Mouse (Mus musculus) limb, embryonic 14.5 days (tissue): Measurements from ENCODE around the gene Eif4g3. TPM values are rescaled to one million over a fixed set of nuclear protein-coding genes. Genes with fewer than 3 reads are reported as not detected.
A peak's percentile ranks its signal among the peaks of the same experiment; 100 is the strongest.

ENCODE experiments used
- ATAC-seq: fragments of 200-750 bp; cut with Nextera tagmentation; 2 replicates; pipeline ENCODE4 v1.8.0; 2017; ENCODE audit warnings: low read depth, moderate number of reproducible peaks, moderate TSS enrichment; ENCODE audit not compliant: low FRiP score
- DNase-seq: peaks from one replicate; pipeline ENCODE4 v3.0.0-alpha.2; 2015; ENCODE audit warnings: low spot score
- H3K27ac ChIP-seq: fragments of 300-500 bp; sonication (generic); replicated peaks from 2 replicates; pipeline ENCODE4 v1.5.1; 2014; ENCODE audit warnings: low read depth, mild to moderate bottlenecking, low read length, moderate library complexity, mixed read lengths
- H3K27me3 ChIP-seq: fragments of 300-500 bp; sonication (generic); 2 replicates; pipeline ENCODE4 v1.6.1; 2014; ENCODE audit warnings: low read length, mixed read lengths; ENCODE audit not compliant: control insufficient read depth, insufficient read depth
- H3K36me3 ChIP-seq: fragments of 300-500 bp; sonication (generic); 2 replicates; pipeline ENCODE4 v1.6.1; 2014; ENCODE audit warnings: mild to moderate bottlenecking, low read length, moderate library complexity, mixed read lengths; ENCODE audit not compliant: control insufficient read depth, insufficient read depth
- H3K4me1 ChIP-seq: fragments of 300-500 bp; sonication (generic); 2 replicates; pipeline ENCODE4 v1.6.1; 2014; ENCODE audit warnings: antibody characterized with exemption, low read length, mixed read lengths; ENCODE audit not compliant: control insufficient read depth, insufficient read depth
- H3K4me2 ChIP-seq: fragments of 300-500 bp; sonication (generic); replicated peaks from 2 replicates; pipeline ENCODE4 v1.6.1; 2014; ENCODE audit warnings: low read depth, mild to moderate bottlenecking, low read length, moderate library complexity; ENCODE audit not compliant: severe bottlenecking
- H3K4me3 ChIP-seq: fragments of 300-500 bp; sonication (generic); replicated peaks from 2 replicates; pipeline ENCODE4 v1.5.1; 2014; ENCODE audit warnings: low read length
- H3K9ac ChIP-seq: fragments of 300-500 bp; sonication (generic); 2 replicates; pipeline ENCODE4 v1.6.1; 2014; ENCODE audit warnings: mild to moderate bottlenecking, low read depth, low read length, moderate library complexity; ENCODE audit not compliant: severe bottlenecking
- H3K9me3 ChIP-seq: fragments of 300-500 bp; sonication (generic); 2 replicates; pipeline ENCODE4 v1.6.1; 2016; ENCODE audit warnings: low read length; ENCODE audit not compliant: control insufficient read depth
- POLR2A ChIP-seq: fragments of 200-500 bp; IDR thresholded peaks from 2 replicates; pipeline ENCODE4 v1.8.0; 2012; ENCODE audit warnings: inconsistent platforms, mild to moderate bottlenecking, moderate library complexity, borderline replicate concordance; ENCODE audit not compliant: insufficient read depth, insufficient read length; ENCODE audit errors: extremely low read depth
- WGBS: fragments of 180-500 bp; shearing (Covaris S2); extraction: QIAGEN DNeasy Blood & Tissue Kit; methylation state at CpG from one replicate; pipeline ENCODE4 v1.1.7; 2014; 5-methylcytosine and 5-hydroxymethylcytosine counted together
- polyA plus RNA-seq, 2 experiments: library from polyadenylated mRNA; depleted of rRNA in 1 of 2; stranded (reverse) in 1 of 2; unstranded in 1 of 2; fragments of >200 nt; fragmentation: Nextera tagmentation in 1 of 2; extraction: Ambion mirVana in 1 of 2; gene quantifications; 2 replicates each; pipeline versions ENCODE4 v1.2.1 to v1.2.3; 2012 to 2014

Gene Eif4g3
- polyA plus RNA-seq, 2 experiments = 38.7 to 106 TPM

DNA sequence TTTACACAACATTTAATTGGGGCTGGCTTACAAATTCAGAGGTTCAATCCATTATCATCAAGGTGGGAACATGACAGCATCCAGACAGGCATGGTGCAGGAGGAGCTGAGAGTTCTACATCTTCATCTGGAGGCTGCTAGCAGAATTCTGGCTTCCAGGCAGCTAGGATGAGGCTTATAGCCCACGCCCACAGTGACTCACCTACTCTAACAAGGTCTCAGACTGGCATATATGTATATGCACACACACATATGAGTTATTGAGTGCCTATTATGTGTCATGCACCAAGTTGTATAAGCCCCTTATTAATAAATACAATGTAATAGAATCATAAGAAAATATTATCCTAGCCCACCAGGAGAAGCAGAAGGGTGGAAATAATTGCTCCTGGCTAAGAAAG is 10.0 kb upstream of the Eif4g3 start:
- WGBS = 70% methylated on average over 1 of the region's 1 CpGs
- Histone ChIP-seq H3K4me2 (no peak overlapping the region), H3K9ac (no peak overlapping the region), H3K36me3 (no peaks in the 10 kb centered on the region), H3K27me3 (no peaks in the 10 kb centered on the region), H3K4me3 (no peak overlapping the region), H3K4me1 (no peaks in the 10 kb centered on the region), H3K9me3 (no peaks in the 10 kb centered on the region), H3K27ac (no peak overlapping the region)
- no peak for DNase-seq
- no peak for ATAC-seq
- TF ChIP-seq POLR2A = no peak

- TF ChIP-seq POLR2A = no peak
- WGBS = 40% methylated on average over 10 of the region's 10 CpGs
- Histone ChIP-seq H3K36me3 (no peaks in the 10 kb centered on the region), H3K27ac (no peak overlapping the region), H3K4me2 (no peak overlapping the region), H3K4me3 (no peak overlapping the region), H3K4me1 (no peaks in the 10 kb centered on the region), H3K27me3 (no peaks in the 10 kb centered on the region), H3K9me3 (no peaks in the 10 kb centered on the region), H3K9ac (no peak overlapping the region)
- ATAC-seq (no peak; the same call in 1 of the 2 replicates), DNase-seq (peak; percentile 29)
Measured at GRCm38 (mm10) chr4:137984212-137984611, 8.6 kb upstream of the Eif4g3 start.

- 79% methylated on average over 5 of the region's 5 CpGs for WGBS
- TF ChIP-seq POLR2A = no peak
Measured at GRCm38 (mm10) chr4:137984746-137985145, 8.1 kb upstream of the Eif4g3 start.

DNA sequence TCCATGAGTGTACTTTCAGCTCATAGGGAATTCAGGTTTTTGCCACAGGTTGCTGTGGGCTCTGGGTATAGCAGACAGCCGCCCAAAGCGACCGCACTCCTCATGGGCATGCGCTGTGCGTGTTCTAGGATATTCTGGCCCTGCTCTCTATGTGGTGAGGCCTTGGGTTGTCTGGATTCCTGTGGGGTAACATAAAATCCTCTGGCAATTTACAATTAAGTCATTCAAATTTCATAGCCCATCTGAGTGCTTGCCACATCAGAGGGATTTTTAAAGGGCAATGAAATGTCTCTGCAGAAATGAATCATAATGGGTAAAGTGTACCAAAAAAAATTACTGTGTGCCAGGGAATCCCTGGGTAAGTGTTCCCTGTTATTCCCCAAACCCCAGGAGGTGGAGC is 3.4 kb upstream of the Eif4g3 start:
- Histone ChIP-seq H3K9ac (0 out of 2 replicates have a peak overlapping the region, but pooled peaks have one; percentile 8), H3K4me1 (no peaks in the 10 kb centered on the region), H3K4me3 (no peak overlapping the region), H3K27me3 (no peaks in the 10 kb centered on the region), H3K9me3 (no peaks in the 10 kb centered on the region), H3K4me2 (no peak overlapping the region), H3K27ac (no peak overlapping the region), H3K36me3 (no peaks in the 10 kb centered on the region)
- TF ChIP-seq POLR2A = no peak
- ATAC-seq (no peak), DNase-seq (no peak)
- WGBS = 65% methylated on average over 5 of the region's 5 CpGs

More at GRCm38 (mm10) chr4:137984746-137985145, 8.1 kb upstream of the Eif4g3 start:
- Histone ChIP-seq H3K4me1 (no peaks in the 10 kb centered on the region), H3K27me3 (no peaks in the 10 kb centered on the region), H3K27ac (no peak overlapping the region), H3K36me3 (no peaks in the 10 kb centered on the region), H3K4me2 (no peak overlapping the region), H3K9me3 (no peaks in the 10 kb centered on the region), H3K9ac (no peak overlapping the region), H3K4me3 (no peak overlapping the region)
- no peak for ATAC-seq
- no peak for DNase-seq

- TF ChIP-seq POLR2A = no peak
- DNase-seq = no peak
- Histone ChIP-seq H3K4me1 (peaks cover 6% of the 10 kb centered on the region), H3K4me3 (no peak overlapping the region), H3K4me2 (no peak overlapping the region), H3K9me3 (no peaks in the 10 kb centered on the region), H3K36me3 (no peaks in the 10 kb centered on the region), H3K9ac (no peak overlapping the region), H3K27ac (no peak overlapping the region), H3K27me3 (no peaks in the 10 kb centered on the region)
- ATAC-seq = no peak
- 82% methylated on average over 4 of the region's 4 CpGs for WGBS
Measured at GRCm38 (mm10) chr4:137990433-137990832, 2.4 kb upstream of the Eif4g3 start.

GRCm38 (mm10) chr4:137991240-137991639 is 1.6 kb upstream of the Eif4g3 start:
- H3K9me3 ChIP-seq = no peaks in the 10 kb centered on the region
- no peak overlapping the region for H3K4me2 ChIP-seq
- no peak overlapping the region for H3K9ac ChIP-seq
- H3K36me3 ChIP-seq = peaks cover 3% of the 10 kb centered on the region
- H3K27me3 ChIP-seq = no peaks in the 10 kb centered on the region
- TF ChIP-seq POLR2A = no peak
- WGBS = 85% methylated on average over 7 of the region's 7 CpGs
- no peak for DNase-seq
- H3K4me3 ChIP-seq = no peak overlapping the region
- no peak overlapping the region for H3K27ac ChIP-seq
- ATAC-seq = no peak
- peaks cover 14% of the 10 kb centered on the region for H3K4me1 ChIP-seq
